Mouse (Mus musculus): ENCODE data around the gene Nrxn3.

The Nrxn3 gene

DNA sequence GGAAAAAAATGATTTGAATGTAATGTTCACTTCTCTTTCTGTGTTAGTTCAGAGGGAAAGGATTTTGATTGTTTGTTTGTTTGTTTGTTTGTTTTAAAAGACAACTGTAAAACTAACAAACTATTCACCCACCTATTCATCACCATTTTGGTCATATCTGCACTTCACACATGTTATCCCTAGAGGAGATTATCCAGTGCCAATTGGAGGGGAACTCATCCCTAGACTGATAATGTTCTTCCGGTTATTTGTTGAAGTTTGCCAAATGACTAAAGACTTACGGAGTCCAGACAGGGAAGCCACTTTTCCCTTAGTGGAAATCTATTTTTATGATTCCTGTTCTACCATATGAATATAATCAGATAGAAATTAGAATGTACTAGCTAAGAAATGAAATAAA, 831.5 kb downstream of the Nrxn3 start:
- DNase-seq: no peak

DNA sequence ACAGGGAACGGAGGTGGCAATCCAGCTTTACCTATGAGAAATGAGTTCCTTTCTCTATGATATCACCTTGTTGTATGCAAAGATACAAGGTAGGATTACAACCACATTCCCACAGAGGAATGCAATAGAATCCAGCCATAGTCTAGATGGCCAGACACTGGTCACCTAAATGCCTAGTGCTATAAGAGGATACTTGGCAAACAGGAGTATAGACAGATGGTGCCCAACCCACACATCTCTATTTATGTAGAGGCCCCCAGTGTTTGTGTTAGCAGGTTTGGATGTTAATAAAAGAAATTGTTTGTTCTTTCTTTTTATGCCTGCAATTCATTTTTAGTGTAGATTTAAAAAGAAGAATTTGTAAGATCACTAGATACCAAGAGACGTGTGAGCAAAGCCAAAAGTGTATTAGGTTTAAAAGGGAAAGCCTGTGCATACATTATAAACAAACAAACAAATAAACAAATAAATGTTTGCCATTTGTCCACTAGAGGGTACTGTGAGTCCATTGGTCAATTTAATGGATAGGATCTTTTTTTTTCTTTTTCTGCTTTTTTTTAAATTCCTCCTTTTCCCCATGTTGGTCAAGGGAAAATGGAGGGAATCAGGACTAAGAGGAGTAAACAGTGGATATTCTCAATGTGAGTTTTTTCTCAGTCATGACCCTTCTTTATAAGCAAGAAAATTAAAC, 832.2 kb downstream of the Nrxn3 start:
- DNase-seq: no peak

DNA sequence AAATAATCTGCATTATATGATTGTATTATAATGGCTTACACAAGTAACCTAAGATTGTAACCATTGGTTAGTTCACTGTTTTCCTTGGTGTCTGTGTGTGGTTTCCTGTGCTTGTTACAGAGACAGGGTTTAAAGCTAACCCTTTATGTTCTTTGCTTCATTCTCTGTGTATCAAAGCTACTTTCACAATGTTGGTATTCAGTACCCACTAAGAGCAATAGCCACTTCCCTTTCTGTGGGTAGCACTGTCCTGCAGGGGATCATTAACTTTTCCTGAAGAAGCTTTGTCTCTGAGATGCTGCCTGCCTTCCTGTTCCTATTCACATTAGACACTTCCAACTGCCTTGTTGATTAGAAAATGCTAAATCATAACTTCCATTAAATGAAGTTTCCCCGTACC, 836.2 kb downstream of the Nrxn3 start:
- DNase-seq: no peak

DNA sequence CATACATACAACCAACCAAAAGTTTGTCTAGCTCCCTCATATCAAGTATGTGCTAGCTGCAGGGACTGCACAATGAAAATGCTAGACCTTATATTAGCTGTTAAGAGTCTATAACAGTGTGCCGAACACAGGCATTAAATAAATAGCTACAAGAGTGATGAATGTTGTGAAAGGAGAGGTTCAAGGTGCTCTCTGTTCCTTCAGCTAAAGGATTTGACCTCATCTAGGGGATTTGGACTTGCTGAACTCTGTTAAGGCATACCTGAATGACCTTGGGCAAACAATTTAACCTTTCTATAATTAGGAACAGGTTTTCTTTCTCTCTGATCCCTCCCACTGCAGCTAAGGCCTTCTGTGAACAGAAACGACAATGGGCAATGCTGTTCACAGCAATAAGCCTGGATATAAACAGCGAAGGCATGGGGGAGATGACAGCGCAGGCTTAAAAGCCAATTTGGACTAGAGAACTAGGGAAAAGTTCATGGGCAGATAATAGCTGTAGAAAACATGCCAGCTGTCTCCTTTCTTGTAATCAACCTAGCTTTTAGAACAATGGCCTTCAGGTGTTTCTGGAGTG, 839.4 kb downstream of the Nrxn3 start:
- no peak for DNase-seq

DNA sequence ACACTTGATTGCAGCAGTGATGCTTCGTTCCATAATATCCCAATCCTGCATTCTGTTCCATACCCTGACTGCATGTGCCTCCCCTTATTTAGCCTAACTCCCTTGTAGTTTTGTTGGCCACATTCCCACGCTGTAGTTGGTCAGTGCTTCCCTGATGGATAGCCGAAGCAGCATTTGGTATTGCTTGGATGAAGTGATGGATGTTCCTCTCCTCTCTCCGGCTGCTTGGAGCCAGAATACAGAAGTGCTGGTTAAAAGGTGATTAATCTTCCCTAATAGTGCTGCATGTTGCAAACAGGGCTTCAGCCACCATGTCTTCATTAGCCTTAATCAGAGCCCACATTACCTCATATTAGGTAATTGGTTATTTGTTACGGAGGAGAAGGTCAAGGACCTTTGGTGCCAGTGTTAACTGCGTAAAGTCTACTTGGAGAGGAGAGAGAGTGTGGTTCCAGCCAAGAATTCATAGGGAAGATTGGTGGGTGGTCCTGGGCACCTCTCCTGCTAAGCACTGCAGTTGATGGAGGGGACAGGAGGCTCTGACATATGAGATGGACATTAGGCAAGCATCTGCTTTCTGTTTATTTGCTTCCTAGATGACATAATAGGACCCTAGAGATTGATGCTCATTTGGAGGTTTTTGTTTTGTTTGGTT, 846.2 kb downstream of the Nrxn3 start:
- no peak for DNase-seq

DNA sequence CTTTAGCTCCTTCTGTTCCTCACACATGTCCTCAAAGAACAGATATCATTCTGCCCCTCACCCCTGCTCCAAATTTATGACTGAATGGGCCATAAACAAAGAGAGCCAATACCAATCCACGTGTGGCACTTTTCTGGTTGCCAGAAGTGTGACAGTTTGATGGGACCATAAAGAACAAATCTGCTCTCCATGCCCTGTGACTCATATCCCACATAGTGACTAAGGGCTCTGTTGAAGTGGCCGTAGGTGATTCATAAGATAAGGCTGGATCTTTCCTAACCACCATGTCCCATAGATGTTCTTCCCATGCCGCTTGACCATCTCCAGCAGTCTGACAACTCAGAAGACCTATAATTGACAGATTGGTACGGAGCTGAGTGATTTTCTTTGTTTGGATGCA, 869.8 kb downstream of the Nrxn3 start:
- no peak for DNase-seq

DNA sequence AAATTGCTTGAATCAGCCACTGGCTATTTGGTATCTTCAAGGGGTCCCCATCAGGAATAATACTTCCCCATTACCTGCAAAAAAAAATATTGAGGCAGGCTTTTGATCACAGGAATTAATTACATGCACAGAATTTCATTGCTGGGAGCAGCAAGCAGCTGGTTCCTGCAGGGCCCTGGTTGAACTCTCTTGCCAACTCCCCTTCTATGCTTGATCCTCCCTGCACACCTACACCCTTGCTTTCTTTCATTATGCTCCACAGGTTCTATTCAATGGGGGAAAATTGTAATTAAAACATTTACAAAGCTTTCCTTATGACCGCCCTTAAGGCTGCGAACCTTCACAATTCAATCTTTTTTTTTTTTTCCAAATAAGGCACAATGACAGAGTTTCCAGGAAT, 891.0 kb downstream of the Nrxn3 start:
- DNase-seq: no peak

DNA sequence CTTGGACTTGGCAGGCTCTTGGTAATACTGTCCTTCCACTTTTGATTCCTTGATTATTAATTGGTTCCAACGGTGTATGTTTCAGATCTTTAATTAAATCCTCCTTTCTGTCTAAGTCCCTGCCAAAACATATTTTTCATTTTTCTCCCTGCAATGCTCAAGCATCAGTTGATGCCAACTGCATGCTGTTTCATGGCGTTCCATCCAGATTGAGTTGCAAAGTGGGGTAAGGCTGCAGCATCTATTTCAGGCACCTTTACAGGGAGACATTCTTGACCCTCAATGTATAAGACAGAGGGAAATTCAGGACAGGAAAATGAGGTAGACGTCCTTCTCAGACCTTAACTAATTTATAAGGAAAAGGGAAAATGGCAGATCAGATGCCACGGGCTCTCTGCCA, 903.1 kb downstream of the Nrxn3 start:
- DNase-seq: no peak

DNA sequence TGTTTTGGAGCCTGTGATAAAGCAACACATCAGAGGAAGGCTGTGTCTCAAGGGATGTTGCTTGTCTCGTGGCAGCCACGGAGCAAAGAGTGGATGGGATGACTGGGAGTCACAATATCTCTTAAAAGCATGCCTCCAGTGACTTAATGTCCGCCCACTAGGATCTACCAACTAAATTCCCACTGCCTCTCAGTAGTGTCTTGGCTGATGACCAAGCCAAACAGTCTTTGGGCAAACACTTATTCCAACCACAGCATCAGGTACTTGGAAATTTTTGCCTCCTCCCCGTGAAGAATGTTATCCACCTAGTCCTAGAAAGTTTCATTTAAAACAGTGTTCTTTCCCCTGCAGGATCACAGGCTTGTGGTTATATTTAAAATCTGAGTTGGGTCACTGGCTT, 917.4 kb downstream of the Nrxn3 start:
- no peak for DNase-seq

DNA sequence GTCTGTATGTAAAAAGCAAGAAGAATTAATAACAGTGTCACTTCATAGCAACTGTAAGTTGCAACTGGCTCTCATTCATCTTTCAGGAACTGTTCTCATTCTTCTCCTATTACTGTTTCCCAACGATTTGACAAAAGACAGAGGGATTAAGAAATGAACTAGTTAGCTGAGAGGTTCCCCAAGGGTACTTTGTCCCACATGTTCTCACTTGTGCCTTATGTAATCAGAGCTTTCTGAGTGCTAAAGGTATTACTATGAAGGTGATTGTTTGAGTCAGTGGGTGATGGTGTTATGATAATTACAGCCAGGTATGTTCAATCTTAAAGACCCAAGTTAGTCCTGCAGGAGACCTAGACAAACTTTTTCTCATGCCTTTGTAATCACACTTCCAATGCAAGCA, 918.8 kb downstream of the Nrxn3 start:
- no peak for DNase-seq

DNA sequence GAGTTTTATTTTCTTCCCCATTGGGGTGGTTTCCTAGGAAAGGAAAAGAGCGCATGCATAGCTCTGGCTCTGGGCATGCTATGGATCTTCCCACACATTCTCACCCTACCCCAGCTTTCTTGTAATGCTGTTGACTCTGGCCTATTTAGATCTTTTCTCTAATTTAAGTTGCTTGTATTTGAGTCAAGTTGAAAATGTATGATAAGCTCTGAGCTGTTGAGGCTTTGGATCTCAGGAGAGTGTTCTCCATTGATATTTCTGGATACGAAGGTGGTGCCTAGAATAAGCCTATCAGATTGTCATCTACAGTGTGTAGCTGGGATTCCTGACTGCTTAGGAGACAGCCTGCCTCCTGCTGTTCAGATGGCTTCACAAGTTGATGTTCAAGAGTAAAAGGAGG, 930.5 kb downstream of the Nrxn3 start:
- no peak for DNase-seq

DNA sequence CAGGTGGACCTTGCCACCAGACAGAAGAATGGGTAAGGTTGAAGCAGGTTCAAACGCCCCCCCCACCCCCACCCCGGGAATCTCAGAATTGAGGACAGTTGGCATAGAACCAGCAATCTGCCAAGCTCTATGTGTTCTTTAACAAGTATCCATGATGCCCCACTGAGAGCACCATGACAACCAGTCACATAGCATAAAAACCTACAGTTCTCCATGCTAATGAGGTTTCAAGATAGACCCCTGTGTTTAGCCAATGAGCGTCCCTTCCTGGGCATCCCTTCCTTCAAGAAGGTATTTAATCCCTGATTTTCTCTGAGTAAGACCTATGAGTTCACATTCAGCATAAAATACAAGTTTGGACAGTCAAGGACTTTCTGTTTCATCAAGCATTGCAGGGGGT, 938.5 kb downstream of the Nrxn3 start:
- DNase-seq: no peak

DNA sequence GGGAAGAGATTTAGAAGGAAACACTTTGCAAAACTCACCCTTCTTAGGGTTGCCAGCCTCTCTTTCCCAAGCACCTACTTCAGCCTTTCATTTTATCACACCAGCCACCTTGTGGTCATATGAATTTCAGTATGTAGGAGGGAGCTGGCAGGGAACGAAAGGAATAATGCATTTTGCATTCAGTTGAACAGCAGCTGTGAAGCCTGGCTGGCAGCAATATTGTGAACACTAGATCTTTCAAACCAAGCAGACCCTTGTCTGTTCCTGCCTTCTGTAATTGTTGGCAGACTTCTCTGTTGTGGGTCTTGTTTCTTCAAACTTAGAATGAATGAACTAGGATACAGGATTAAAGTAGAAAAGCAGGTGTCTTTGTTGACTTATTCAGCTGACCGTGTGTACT, 946.2 kb downstream of the Nrxn3 start:
- DNase-seq: no peak

DNA sequence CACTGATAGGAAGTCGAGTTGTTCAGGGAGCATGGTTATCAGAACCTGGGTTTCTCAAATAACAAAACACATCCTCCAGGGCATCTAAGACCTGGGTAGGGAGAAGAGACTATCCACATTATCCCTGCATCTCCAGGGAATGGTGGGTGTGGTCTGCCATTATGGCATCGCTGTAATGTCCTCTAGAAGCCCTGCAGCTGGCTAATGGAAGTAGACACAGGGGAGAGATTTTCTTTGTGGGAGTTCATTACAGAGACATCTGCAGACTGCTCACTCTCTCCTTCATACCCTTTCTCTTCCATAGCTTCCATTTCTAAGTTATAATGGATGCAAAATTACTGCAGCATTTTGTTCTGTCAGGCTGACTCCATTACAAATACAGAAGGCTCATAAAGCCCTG, 950.1 kb downstream of the Nrxn3 start:
- no peak for DNase-seq

DNA sequence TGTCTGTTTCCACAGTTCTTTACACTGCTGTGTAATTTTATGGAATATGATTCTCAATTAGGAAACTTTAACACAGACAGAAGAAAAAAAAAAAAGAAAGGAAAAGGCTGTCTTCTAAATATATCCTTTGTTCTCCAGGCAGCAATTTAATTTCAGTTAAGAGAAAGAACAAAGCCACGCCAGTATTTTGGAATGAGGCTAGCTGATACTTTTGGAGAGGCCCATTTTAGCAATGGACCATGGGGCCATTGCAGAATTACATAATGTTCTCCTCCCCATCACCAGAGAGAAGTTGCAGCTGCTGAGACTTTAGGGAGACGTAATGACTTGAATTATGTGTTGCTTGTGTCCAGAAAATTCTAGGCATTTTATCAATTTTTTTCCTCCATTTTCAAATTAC, 963.0 kb downstream of the Nrxn3 start:
- no peak for DNase-seq

DNA sequence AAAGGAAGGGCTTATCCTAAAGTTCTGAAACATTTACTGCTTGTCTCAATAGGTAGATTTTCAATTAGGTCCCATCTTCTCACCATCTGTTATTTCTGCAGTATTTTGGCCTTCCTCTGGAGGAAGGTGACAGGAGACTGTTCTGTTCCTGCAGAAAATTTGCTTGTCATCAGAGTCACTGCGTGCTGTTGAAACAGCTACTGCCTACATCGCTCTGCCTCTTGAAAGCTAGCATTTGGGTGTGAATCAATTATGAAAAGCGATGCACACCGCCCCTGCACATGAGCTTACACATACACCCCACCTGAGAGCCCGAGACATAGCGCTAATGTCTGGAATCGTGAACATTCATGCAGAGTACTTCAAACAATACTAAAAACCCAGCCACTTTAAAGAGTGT, 966.4 kb downstream of the Nrxn3 start:
- DNase-seq: no peak

DNA sequence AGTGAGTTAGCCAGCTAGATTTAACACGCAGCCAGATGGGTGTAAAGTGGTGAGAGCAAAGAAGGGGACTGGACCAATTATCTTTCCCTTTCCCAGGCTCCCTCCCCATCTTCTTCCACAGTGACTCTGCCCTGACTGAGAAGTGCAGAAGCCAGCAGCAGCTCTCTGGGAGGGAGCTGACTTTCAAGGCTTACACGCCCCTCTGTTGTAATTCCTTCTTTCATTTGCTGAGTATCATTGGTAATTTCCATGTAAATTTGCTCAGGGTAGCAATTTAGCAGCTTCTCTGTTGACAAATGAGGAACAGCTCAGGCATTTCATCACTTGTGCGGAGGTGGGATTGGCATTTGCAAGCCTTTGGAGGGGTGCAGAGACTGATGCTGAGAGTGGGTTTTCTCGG, 976.8 kb downstream of the Nrxn3 start:
- DNase-seq: no peak

DNA sequence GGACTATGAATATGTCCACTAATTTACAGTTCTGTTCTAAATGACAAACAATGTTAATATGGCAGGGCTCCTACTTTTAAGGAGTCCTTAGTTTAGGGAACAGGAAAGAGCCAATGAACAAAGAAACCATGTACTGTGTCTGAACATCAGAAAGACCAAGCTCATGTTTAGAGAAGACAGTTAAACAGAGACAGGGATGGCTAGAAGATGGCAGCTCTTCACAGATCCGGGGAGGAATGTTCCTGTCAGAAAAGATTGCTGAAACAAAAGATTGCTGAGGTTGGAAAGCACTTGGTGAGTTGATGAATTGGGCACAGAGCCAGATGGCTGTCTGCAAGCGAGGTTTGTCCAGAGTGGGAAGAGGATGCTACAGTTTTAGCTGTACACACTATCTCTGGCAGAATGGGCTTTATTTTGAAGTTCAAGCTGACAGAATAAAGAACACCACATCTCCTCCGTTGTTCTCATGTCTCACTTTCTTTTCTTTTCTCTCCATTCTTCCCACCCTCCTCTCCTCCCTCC, 978.3 kb downstream of the Nrxn3 start:
- no peak for DNase-seq

DNA sequence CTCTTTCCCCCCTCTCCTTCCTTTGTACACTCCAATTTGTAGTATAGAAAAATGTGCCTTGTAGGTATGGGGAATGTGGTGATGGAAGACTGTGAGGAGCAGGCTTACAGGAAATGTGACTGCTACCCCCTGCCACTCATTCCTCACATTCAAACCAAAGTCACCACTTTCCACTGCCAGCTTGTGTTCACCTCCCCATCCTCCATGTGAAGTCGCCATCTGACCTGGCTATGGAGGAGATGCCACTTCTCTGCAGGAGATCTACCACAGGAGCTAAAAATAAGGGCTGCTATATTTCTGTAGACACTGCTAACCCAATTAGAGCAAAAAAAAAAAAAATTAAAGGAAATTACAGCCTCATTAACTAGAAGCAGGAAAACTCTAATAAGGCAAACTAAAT, 980.3 kb downstream of the Nrxn3 start:
- DNase-seq: no peak

DNA sequence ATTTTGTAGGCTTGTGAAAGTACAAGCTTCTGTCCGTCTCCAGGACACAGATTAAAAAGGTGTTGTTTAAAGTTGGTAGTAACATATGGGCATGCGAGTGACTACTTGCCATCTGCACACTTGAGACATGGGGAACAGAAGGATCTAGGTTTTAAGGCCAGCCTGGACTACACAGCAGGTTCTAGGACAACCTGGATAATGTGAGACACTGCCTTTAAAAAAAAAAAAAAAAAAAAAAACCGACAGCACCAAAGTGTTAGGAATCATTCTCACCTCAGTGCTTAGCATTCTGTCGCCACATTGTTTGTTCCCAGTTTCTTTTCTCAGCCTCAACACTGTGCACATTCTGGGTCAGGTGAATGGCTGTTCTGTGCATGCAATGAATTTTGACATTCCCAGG, 985.2 kb downstream of the Nrxn3 start:
- DNase-seq: no peak

DNA sequence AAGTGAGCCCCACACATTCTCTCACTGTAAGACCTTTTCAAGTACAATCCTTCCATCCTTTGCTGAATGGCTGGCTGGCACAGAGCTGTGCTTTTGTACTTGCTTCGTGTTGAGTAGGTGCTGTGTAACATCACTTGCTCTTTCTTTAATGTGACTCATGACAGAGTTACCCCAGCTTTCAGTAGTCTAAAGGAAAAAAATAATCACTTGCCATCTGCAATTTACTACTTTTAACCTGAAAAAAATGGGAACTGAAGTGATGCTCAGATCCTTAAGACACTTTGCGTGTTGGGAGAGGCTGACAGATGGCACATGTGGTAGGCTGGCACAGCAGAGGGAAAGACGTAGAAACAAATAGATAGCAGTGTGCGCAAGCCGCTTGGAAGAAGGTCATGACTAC, 987.8 kb downstream of the Nrxn3 start:
- no peak for DNase-seq

DNA sequence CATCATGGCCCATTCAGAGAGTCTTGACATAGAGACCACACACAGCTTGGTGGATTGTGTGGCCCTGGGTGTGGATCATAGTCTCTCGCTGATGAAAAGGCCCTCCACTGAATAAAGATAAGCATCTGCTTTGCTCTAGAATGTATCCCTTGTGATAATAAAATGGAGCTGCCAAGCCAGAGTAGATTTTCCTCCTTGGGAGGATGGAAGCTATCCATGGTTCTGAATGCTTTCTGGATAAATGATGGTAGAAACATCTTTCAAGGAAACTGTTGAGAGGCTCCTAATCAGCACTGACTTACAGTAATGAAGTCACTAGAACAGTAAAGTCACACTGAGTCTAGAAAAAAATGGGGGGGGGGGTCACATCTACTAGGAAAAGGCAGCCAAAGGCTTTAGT, 989.1 kb downstream of the Nrxn3 start:
- DNase-seq: no peak

DNA sequence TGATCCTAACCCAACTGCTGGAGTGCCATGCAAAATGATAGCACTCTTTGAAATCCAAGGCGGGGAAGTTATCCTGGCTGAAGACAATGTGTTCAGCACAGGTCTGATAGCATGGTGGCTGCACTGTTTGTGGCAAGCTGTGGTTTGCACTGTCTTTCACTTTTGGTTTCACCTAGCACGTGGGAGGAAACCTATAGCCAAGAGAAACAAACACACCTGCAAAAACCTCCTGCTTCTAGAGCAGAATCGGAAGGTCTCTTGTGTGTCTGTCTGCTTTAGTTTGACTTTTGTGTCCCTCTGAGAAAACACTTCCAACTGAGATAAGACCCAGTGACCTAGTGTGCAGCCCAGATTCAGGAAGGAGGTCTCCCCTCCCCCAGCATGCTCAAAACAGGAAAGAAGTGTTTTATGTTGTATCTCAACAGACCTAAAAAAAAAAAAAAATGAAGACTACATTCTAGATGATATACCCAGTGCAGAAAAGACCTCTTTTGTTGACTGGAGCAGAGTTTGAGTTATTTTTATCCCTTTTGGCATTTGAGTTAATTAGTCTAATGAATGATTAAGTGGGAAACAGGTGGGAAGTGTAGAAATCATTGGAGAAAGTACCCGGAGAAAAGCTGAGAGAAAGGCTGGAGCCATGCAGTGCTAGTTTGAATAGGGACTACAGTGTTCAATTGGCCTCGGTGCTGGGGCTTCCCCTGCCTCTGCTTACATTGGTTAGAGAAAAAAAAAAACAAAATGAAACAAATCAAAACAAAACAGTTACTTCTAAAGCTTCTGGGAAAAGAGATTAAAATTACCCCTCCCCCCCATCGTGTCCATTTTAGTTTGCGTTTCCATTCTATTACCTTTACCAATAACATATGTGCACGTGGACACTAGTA, 996.8 kb downstream of the Nrxn3 start:
- no peak for DNase-seq

DNA sequence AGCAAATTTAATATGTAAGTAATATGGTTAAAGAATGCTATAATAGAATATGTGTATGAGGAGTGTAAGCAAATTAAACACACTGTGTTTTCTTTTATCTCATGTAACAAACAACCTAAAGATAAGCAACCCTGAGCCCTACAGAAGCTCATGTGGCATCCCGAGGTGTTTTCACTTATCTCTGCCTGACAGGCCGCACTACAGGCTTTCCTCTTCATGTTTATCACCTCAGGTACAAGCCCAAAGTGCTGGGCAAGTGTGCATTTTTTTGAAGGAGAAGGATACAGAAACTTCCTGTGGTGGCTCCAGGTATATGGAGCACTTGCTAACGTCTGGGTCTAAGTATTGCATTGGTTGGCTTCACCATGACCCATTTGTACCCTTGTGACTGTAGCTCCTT, 998.3 kb downstream of the Nrxn3 start:
- DNase-seq: no peak
